Mouse (Mus musculus) ES-Bruce4 (cell line): ENCODE results near the gene Slc25a11.

Source experiments
- CTCF ChIP-seq: IDR thresholded peaks from one replicate; pipeline ENCODE4 v1.8.1; 2011; ENCODE audit warnings: low read depth, low read length
- EP300 ChIP-seq: IDR thresholded peaks from 2 replicates; pipeline ENCODE4 v1.6.1; 2011; ENCODE audit warnings: low read depth, low read length; ENCODE audit not compliant: insufficient read depth
- POLR2A ChIP-seq: IDR thresholded peaks from one replicate; pipeline ENCODE4 v1.8.1; 2011; ENCODE audit warnings: low read length; ENCODE audit not compliant: insufficient read depth

DNA sequence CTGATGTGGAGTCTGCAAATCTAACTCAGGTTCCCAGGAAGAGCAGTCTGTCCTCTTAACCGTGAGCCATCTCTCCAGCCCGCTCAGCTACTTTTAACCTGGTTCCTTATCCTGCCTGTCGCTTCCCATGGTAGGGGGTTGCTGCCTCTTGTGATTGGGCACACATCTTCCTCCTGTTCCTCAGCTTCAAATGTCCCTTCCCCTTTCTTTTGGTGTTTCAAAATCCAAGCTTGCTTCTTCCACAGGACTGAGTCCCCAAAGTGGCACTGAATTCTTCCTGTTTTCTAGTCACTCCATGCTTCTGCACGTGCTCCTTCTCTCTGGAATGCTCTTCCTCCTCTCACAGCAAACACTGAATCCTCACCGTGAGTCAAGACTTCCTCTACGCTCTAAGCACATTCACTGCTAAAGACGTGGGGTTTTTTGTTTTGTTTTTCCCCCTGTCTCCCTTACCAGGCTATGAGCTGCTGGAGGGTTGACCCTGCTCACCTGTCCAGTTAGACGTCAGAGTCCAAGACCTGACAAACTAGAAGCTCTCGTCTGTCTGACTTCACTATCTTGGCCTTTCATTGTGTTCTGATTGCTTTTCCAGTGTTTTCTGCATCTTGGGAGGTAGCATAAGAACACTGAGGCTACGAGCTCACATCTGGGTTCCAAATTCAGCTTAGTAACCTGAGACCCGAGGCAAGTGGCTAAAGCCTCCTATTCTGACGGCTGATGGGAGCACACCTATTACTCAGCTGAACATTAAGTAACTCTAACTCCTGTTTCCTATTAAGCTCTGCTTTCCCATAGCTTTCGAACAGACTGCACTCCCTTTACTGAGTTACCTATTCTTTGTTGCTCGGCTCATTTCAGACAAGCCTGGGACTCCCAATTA is 20.2 kb upstream of the Slc25a11 start:
- TF ChIP-seq CTCF (no peak), POLR2A (no peak), EP300 (no peak)
